Mouse (Mus musculus) heart, embryonic 11.5 days (tissue): ENCODE results near the gene Cldn5. TPM values are rescaled to one million over a fixed set of nuclear protein-coding genes. Genes with fewer than 3 reads are reported as not detected.

Experiments used
- ATAC-seq: fragments of 200-750 bp; cut with Nextera tagmentation; replicated peaks from 2 replicates; pipeline ENCODE4 v1.8.0; 2017; ENCODE audit warnings: moderate library complexity; ENCODE audit not compliant: insufficient number of reproducible peaks, low FRiP score, low TSS enrichment
- H3K27ac ChIP-seq: fragments of 300-500 bp; sonication (generic); 2 replicates; pipeline ENCODE4 v1.5.1; 2014; ENCODE audit warnings: mild to moderate bottlenecking, low read depth, low read length
- H3K27me3 ChIP-seq: fragments of 300-500 bp; sonication (generic); 2 replicates; pipeline ENCODE4 v1.6.1; 2014; ENCODE audit warnings: mild to moderate bottlenecking, low read length, mixed read lengths; ENCODE audit not compliant: control insufficient read depth, insufficient read depth
- H3K36me3 ChIP-seq: fragments of 300-500 bp; sonication (generic); 2 replicates; pipeline ENCODE4 v1.6.1; 2014; ENCODE audit warnings: mild to moderate bottlenecking, low read length, moderate library complexity, mixed read lengths; ENCODE audit not compliant: control insufficient read depth, insufficient read depth
- H3K4me1 ChIP-seq: fragments of 300-500 bp; sonication (generic); 2 replicates; pipeline ENCODE4 v1.6.1; 2014; ENCODE audit warnings: low read length; ENCODE audit not compliant: control insufficient read depth, insufficient read depth
- H3K4me2 ChIP-seq: fragments of 300-500 bp; sonication (generic); 2 replicates; pipeline ENCODE4 v1.6.1; 2014; ENCODE audit warnings: mild to moderate bottlenecking, moderate library complexity
- H3K4me3 ChIP-seq: fragments of 300-500 bp; sonication (generic); 2 replicates; pipeline ENCODE4 v1.5.1; 2014; ENCODE audit warnings: low read depth, low read length
- H3K9ac ChIP-seq: fragments of 300-500 bp; sonication (generic); 2 replicates; pipeline ENCODE4 v1.6.1; 2014; ENCODE audit warnings: mild to moderate bottlenecking, low read depth, low read length, moderate library complexity
- H3K9me3 ChIP-seq: fragments of 300-500 bp; sonication (generic); replicated peaks from 2 replicates; pipeline ENCODE4 v1.6.1; 2016; ENCODE audit warnings: low read length; ENCODE audit not compliant: control insufficient read depth
- WGBS: fragments of 180-500 bp; shearing (Covaris S2); extraction: QIAGEN DNeasy Blood & Tissue Kit; methylation state at CpG from one replicate; pipeline ENCODE4 v1.1.7; 2014; ENCODE audit not compliant: insufficient replicate concordance; 5-methylcytosine and 5-hydroxymethylcytosine counted together
- polyA plus RNA-seq: library from polyadenylated mRNA; unstranded; fragments of >200 nt; fragmentation: Nextera tagmentation; extraction: Ambion mirVana; gene quantifications from 2 replicates; pipeline ENCODE4 v1.2.1, GENCODE M21; 2014

Gene Cldn5
- polyA plus RNA-seq, 1 experiment from 2014 or later: 6.6 TPM

GRCm38 (mm10) chr16:18777101-18778080 lies 744 bp downstream of the Cldn5 start:
- no peak overlapping the region for H3K27ac ChIP-seq
- H3K27me3 ChIP-seq: peaks cover 46% of the 10 kb centered on the region
- ATAC-seq: peak; percentile 37; the same call in 1 of the 2 replicates
- H3K4me3 ChIP-seq: peak overlapping the region; percentile 38
- H3K9me3 ChIP-seq: no peaks in the 10 kb centered on the region
- WGBS: 2% methylated on average over 80 of the region's 80 CpGs
- H3K9ac ChIP-seq: peak overlapping the region; percentile 55; the same call in 1 of the 2 replicates
- peak overlapping the region; percentile 76 for H3K4me2 ChIP-seq
- H3K36me3 ChIP-seq: peaks cover 3% of the 10 kb centered on the region; the same call in 1 of the 2 replicates
- peaks cover 16% of the 10 kb centered on the region for H3K4me1 ChIP-seq

DNA sequence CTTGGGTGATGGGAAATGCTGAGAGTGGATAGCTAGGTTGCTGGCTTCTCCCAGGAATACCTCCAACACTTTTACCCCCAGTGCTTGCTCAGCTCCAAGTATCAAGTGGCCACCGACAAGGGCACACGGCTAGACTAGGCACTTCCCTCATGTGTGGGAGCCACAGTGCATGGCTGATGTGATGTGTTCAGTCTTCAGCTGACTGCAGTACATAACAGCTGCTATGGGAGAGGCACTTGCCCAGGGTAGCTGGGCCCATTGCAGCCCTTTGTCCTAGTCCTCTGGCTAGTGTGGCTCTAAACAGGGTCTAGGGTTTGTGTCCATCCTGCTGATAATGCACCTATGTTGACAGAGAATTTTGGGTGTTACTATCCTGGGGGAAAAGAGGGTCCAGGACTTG lies 1.8 kb downstream of the Cldn5 start:
- ATAC-seq: no peak
- H3K27ac ChIP-seq: no peak overlapping the region
- peaks cover 15% of the 10 kb centered on the region for H3K4me1 ChIP-seq
- peaks cover 3% of the 10 kb centered on the region; the same call in 1 of the 2 replicates for H3K36me3 ChIP-seq
- H3K4me2 ChIP-seq: peak overlapping the region; percentile 76; the same call in 1 of the 2 replicates
- no peak overlapping the region for H3K9ac ChIP-seq
- peaks cover 46% of the 10 kb centered on the region for H3K27me3 ChIP-seq
- H3K9me3 ChIP-seq: no peaks in the 10 kb centered on the region
- no peak overlapping the region for H3K4me3 ChIP-seq
- WGBS: 62% methylated on average over 2 of the region's 2 CpGs

- no peak for ATAC-seq
- Histone ChIP-seq H3K4me2 (no peak overlapping the region), H3K4me1 (peaks cover 6% of the 10 kb centered on the region; the same call in 1 of the 2 replicates), H3K4me3 (no peak overlapping the region), H3K36me3 (peaks cover 13% of the 10 kb centered on the region), H3K9ac (no peak overlapping the region), H3K27ac (no peak overlapping the region), H3K9me3 (no peaks in the 10 kb centered on the region), H3K27me3 (peaks cover 27% of the 10 kb centered on the region)
- WGBS: 84% methylated on average over 10 of the region's 10 CpGs
Measured at GRCm38 (mm10) chr16:18781810-18782209, 5.2 kb downstream of the Cldn5 start.

GRCm38 (mm10) chr16:18785025-18785424 lies 8.4 kb downstream of the Cldn5 start:
- Histone ChIP-seq H3K27ac (no peak overlapping the region), H3K9ac (no peak overlapping the region), H3K4me3 (no peak overlapping the region), H3K9me3 (no peaks in the 10 kb centered on the region), H3K27me3 (no peaks in the 10 kb centered on the region), H3K4me2 (no peak overlapping the region), H3K36me3 (peaks cover 12% of the 10 kb centered on the region), H3K4me1 (no peaks in the 10 kb centered on the region)
- no peak for ATAC-seq
- 94% methylated on average over 7 of the region's 7 CpGs for WGBS

DNA sequence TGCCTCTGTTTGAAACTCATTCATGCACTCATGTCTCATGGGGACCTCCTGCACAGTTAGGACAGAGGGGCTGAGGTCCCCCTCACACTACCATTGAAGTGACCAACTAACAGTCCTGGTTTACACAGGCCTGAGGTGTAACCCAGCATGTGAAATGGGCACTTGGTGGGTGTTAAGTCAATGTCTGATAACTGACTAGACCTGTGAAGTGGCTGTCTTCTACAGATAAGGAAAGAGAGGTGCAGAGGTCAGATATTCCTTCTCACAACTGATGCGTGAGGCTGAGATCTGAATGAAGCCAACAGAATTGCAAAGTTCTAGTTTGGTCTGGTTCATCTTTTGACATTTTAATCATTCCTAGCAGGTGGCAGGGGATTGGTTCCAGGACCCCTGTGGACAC lies 8.8 kb downstream of the Cldn5 start:
- Histone ChIP-seq H3K27me3 (no peaks in the 10 kb centered on the region), H3K27ac (no peak overlapping the region), H3K9ac (no peak overlapping the region), H3K4me3 (no peak overlapping the region), H3K36me3 (peaks cover 11% of the 10 kb centered on the region), H3K4me1 (no peaks in the 10 kb centered on the region), H3K9me3 (no peaks in the 10 kb centered on the region), H3K4me2 (no peak overlapping the region)
- 49% methylated on average over 1 of the region's 1 CpGs for WGBS
- no peak for ATAC-seq

DNA sequence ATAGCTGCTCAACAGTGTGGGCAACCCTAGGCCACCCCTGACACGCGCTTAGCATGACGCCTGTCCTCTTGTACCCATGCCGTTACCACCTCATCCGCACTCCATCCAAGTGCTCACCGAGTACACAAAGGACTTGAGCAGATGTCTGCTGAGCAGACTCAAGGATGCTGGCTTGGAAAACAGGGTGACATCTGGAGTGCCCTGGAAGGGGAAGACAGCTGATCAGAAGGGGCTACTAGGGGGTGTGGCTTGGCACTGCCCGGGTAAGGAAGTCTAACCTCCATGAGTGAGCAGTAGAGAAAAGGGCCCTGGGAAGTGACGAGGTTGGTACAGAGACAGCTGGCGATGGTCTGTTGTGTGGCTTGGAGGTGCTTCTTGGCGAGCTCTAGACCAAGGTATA lies 10.0 kb downstream of the Cldn5 start:
- no peaks in the 10 kb centered on the region for H3K4me1 ChIP-seq
- no peaks in the 10 kb centered on the region for H3K27me3 ChIP-seq
- H3K4me3 ChIP-seq: no peak overlapping the region
- no peak for ATAC-seq
- H3K36me3 ChIP-seq: peaks cover 11% of the 10 kb centered on the region
- H3K9me3 ChIP-seq: no peaks in the 10 kb centered on the region
- H3K9ac ChIP-seq: no peak overlapping the region
- no peak overlapping the region for H3K27ac ChIP-seq
- 92% methylated on average over 10 of the region's 10 CpGs for WGBS
- H3K4me2 ChIP-seq: no peak overlapping the region

- Histone ChIP-seq H3K9ac (no peak overlapping the region), H3K4me1 (no peaks in the 10 kb centered on the region), H3K36me3 (peaks cover 13% of the 10 kb centered on the region), H3K9me3 (no peaks in the 10 kb centered on the region), H3K27me3 (no peaks in the 10 kb centered on the region), H3K4me2 (no peak overlapping the region), H3K27ac (no peak overlapping the region), H3K4me3 (no peak overlapping the region)
- WGBS: 82% methylated on average over 10 of the region's 10 CpGs
- no peak for ATAC-seq
Measured at GRCm38 (mm10) chr16:18788627-18789406, 12.2 kb downstream of the Cldn5 start.

GRCm38 (mm10) chr16:18795223-18795899 lies 18.7 kb downstream of the Cldn5 start:
- Histone ChIP-seq H3K9me3 (no peaks in the 10 kb centered on the region), H3K9ac (no peak overlapping the region), H3K27ac (no peak overlapping the region), H3K36me3 (peaks cover 17% of the 10 kb centered on the region), H3K4me1 (no peaks in the 10 kb centered on the region), H3K27me3 (no peaks in the 10 kb centered on the region), H3K4me3 (no peak overlapping the region), H3K4me2 (no peak overlapping the region)
- no peak for ATAC-seq
- WGBS: 93% methylated on average over 11 of the region's 11 CpGs
